Mouse (Mus musculus): Measurements from ENCODE around the gene Ndc80.

DNA sequence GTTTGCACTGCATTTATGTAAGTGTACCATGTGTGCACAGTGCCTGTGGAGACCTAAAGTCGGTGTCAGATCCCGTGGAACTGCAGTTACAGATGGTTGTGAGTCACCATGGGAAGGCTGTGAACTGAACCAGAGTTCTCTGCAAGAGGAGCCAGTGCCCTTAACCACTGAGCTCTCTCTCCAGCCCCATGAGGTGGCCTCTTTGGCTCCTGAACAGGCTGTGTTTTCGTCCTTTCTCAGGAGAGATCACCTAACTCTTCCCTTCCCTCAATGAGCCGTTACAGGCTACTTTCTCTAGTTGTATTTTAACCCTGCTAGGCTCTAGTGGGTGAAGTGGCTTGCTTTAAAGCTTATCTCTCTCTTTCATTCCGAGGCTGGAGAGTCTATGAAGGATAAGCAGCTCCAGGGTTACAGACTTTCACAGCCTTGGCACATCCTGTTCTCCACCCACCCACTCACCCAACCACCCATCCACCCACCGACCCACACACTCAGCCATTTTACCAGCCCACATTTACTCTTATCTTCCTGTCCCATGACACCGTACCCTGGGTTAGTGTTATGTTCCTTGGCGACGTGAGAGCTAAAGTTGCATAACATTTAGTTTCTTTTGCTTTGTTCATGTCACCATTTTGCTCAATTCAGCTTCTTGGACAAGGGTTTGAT lies 35.9 kb downstream of the Ndc80 start:
- TF ChIP-seq EP300 (IDR thresholded peaks at IDR 0.05) (peak; percentile 38; the same call in 1 of the 2 replicates), CTCF (IDR thresholded peaks at IDR 0.05) (no peak)

All from lung, postnatal 0 days (tissue).